Mouse (Mus musculus) inflammation-experienced regulatory T-cells, adult 6 months (primary cell): Measurements from ENCODE around the gene Eif4a1. TPM values are rescaled to one million over a fixed set of nuclear protein-coding genes. Genes with fewer than 3 reads are reported as not detected.
A peak's percentile ranks its signal among the peaks of the same experiment; 100 is the strongest.

ENCODE experiments used
- ATAC-seq: one replicate; pipeline ENCODE4 v1.8.0; 2017
- polyA plus RNA-seq, 3 experiments: library from polyadenylated mRNA; unstranded; fragments of 100-300 nt; shearing (Covaris generic); gene quantifications; one replicate each; pipeline ENCODE4 v1.2.1; 2017

Eif4a1 gene
- polyA plus RNA-seq, 3 experiments from 2014 or later, result 156 to 375 (median 178) TPM

DNA sequence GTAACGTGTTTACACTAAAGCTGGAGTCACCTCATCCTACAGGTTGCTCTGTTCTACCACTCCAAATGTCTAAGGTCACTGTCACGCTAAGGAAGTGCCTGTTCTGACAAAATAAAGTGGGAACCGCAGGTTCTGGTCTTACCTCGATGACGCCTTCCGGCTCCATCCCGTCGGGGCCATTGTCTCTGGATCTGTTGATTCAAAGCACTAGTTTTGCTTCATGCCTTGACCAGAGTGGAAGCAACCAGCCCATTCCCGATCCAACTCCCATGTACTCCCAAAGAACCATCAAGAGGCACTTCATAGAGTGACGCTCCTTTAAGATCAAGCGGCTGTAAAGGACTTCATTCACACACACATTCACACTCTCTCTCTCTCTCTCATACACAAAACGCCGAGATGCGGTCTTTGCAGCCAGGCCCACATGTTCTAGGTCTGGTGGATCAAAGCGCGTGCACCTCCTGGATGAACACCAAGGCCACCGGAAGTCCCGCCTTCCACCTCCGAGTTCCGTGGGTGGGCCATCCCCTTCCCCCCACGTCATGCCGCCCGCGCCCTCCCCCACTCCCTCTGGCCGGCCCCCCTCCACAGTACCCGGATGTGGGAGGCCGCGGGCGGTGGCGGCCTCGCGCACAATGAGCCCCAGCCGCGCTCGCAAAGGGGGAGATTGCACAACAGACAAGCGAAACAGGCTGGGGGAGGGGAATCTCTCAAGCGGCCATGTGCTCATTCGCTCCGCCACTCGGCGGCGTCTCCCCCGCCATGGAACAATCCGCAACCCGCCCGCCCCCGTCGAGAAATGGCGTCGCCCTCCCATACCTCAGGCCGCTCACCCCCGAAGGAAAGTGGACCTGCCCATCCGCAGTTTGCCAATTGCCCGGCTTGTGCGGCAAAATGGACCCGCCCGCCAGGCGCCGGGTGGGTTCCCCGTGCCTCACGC is 1.2 kb downstream of the Eif4a1 start:
- ATAC-seq, result peak; percentile 51

DNA sequence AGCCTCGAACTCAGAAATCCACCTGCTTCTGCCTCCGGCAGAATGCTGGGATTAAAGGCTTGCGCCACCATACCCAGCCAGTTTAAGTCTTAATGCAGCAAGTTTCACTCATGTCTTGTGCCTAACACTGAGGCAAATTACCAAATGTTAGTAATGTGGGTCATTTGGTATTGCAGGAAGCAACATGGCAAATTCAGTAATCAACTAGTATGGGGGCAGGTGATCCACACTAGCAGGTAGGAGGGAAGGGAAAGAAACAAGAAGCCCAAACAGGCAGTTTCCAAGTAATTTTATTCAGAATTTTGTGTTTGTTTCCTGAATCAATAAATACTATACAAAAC is 5.6 kb downstream of the Eif4a1 start:
- no peak for ATAC-seq

GRCm38 (mm10) chr11:69665961-69666664 is 6.1 kb downstream of the Eif4a1 start, which contains the start of gene Cd68:
TSS of gene Cd68 (minus strand) at chr11:69666153.
- no peak for ATAC-seq

- ATAC-seq, result no peak
Measured at GRCm38 (mm10) chr11:69665457-69665960, 6.7 kb downstream of the Eif4a1 start.

GRCm38 (mm10) chr11:69664841-69665240 is 7.4 kb downstream of the Eif4a1 start:
- no peak for ATAC-seq

DNA sequence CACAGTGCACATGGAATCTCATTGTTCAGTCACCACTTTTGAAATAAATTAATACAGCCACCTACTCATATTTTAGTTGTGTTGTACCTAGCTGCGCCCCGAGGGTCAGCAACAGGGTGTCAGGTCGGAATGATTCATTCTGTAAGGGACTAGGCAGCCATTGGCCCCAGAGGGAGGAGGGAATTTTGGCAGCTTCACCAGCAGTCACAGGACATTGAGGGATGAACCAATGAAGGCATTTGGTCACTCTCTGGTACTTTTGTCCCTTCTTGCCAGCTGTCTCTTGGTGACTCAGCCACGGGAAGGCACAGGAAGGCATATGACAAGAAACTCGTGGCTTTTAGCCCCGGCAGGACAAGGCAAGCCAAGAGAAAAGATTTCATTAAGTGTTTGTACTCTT is 8.4 kb downstream of the Eif4a1 start:
- no peak for ATAC-seq

DNA sequence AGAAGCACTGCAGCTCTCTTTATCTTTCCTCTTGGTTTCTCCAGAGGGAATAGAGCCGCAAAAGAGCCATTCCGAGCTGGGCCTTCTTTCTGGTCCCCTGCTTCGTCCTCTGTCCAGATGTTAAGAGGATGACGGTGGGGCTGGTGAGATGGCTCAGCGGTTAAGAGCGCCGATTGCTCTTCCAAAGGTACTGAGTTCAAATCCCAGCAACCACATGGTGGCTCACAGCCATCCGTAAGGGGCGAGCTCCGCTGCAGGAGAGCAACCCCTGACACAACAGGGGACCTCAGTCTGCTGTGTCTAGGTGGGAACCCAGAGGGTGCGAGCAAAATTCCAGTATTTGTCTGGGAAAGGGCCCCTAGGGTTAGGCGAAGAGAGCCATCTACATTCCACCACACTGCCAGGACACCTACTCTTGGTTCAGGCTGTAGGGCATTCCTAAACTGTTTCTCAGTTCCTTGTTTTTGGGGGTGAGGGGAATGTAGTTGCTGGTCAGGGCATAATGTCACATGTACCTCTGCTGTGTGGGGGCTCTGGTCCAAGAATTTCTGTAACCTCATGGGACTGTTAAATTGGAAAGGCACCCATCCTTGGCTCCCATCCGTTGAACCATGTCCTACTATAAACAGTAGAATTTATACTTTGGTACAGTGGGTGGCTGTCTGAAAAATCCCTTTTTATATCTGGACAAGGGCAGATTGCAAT is 9.1 kb downstream of the Eif4a1 start:
- no peak for ATAC-seq

- peak; percentile 88 for ATAC-seq
Measured at GRCm38 (mm10) chr11:69662213-69662966, 9.8 kb downstream of the Eif4a1 start, which contains the start of gene Mpdu1. TSS of gene Mpdu1 (minus strand) at chr11:69662642.

GRCm38 (mm10) chr11:69661221-69661881 is 10.9 kb downstream of the Eif4a1 start:
- ATAC-seq, result no peak

DNA sequence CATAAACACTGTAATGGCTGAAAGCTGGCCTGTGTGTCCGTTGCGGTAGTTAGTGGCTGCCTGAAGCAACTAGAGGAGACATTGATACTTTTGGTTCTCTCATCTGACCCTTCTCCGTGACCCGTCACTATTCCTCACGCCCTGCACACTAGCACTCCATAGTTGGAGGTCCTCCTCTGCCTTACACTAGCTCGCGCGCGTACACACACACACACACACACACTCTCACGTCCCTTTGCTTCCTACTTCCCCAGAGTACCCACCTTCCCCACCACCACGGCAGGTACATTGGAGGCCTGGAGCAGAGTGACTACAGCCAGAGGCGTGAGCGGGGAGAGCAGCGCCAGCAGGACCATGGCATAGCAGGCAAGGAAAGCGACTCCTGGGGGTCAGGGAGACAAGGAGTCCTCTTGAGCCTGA is 14.8 kb downstream of the Eif4a1 start:
- no peak for ATAC-seq

DNA sequence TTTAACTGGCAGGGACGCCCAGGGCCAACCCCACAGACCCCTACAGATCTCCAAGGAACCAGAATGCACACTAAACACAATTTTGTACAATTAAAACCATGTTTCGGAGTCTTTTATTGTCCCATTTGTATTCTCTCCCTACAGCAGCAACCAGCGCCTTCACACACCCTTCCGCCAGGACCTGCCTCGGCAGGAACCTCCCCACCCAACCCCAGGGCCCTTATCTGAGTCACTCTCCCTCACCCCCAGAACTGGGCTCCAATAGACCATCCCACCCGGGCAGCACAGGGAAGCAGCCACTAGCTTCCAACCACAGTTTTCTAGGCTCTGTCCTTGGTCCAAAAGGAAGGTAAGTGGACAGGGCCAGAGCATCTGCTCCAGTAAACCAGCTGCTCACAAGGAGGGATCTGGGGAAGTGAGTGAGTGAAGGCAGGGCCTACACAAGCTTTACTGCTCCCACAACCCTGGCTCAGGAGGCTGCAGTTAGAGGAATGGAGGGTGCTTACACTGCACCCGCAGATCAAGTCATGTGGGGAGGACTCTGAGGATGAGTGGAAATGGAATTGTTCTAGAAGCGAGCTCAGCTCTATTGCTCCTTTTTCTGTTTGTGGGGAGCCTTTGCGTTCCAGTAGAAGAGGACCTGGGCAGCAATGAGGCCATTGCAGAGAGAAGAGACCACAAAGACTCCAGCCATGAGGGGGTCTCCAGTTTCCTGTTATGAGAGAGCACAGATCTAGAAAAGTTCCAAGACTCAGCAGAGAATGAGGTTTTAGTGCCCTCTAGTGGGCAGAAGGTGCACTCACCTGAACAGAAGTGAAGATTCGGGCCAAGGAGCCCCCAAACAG is 15.4 kb downstream of the Eif4a1 start:
- ATAC-seq, result peak; percentile 39

DNA sequence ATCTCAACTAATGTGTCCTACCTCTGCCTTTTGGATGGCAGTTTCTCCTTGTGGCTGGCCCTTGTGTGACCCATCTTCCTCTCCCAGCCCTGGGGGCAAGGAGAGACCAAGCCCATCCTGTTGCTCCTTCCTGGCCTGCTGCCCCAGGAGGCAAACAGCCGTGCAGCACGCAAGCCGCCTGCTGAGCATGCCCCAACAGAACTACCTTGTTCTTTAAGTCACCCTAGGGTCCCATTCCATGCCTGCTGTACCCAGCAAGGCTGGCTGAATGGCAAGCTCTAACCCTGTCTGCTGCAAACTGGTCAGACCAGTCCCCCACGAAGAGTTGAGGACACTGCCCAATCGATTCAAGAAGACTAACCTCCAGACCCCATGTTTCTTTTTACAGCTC is 16.2 kb downstream of the Eif4a1 start:
- ATAC-seq, result no peak

GRCm38 (mm10) chr11:69655264-69656064 is 16.8 kb downstream of the Eif4a1 start, which contains the start of gene Sox15:
TSS of gene Sox15 (plus strand) at chr11:69655314.
- no peak for ATAC-seq

DNA sequence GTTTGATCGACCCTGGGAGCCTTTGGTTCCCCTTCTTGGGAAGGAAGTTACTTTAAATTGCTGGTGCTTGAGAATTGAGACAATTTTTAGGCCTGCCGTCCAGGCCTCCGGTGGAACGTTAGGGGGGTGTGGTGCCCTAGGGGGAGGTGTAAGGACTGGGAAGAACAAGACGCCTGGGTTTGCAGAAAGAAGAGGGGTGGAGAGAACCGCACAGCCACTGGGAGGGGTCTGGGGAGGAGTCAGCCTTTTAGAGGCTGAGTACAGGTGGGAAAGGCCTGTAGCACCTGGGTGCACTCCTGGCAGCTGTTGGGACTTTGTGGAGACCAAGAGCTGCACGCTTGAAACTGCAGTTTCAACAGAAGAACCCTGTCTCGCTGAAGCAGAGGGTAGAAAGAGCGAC is 17.5 kb downstream of the Eif4a1 start:
- no peak for ATAC-seq

GRCm38 (mm10) chr11:69653399-69653798 is 18.8 kb downstream of the Eif4a1 start:
- ATAC-seq, result no peak

DNA sequence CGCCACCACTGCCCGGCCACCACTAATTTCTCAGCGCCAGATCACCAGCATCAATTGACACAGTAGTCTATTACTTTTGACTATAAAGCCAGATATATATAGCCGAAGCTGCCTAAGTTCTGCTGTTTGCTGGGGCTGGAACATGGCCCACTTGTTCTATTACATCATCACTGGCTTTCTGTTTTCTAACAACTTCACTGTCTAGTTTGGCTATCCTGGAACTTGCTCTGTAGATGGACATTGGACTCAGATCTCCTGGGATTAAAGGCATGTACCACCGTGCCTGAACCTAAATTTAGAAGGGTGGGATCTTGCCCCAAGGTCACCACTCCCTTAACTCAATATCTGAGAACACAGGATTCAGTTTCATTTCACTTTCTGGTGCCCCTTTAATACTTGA is 26.4 kb downstream of the Eif4a1 start:
- ATAC-seq, result no peak

DNA sequence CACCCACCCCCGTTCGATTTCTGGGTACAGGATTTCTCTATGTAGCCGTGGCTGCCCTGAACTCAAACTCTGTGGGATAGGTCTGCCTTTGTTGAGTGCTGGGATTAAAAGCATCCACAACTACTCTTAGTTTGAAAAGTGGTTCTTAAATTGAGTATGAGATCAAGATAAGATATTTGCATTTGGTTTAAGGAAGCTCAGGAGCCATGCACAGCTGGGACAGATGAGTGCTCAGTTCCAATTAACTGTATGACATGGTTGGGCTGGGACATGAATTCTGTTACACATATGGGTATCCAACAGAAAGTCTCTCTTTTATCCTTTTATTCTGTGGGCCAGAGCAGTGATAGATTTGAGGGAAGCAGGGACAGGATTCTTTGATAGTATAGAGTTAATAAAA is 36.8 kb downstream of the Eif4a1 start:
- no peak for ATAC-seq

GRCm38 (mm10) chr11:69633128-69633866 is 38.9 kb downstream of the Eif4a1 start:
- ATAC-seq, result peak; percentile 26
